Mouse (Mus musculus): ENCODE results near the gene Gm10570. TPM values are rescaled to one million over a fixed set of nuclear protein-coding genes. Genes with fewer than 3 reads are reported as not detected.

Gene Gm10570
- total and polyA plus RNA-seq, 3 experiments, result not detected

DNA sequence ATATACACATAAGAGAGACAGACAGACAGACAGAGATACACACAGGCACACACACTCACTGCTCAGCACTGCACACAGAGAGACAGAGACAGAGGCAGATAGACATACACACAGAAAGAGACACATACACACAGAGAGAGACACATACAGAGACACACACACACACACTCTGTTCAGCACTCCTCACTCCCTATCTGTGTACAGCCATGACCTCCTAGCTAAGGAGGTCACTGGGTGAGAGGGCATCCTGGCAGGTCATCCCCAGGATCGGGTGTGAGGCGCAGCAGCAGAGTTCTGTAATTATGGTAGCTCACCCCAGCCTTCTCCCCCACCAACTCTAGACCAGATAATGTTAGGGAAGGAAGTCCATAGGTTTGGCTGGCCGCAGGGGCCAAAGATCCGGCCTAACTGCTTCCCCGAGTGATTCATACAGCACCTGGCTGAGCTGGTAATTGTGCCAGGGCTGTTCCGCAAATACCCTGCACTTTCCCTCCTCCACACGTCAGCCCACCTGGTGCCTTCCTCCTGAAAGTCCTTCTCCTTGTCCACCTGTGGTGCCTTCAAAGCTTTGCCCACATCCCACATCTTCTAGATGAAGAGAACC lies 31.8 kb downstream of the Gm10570 start:
- TF ChIP-seq RCOR1 (conservative IDR thresholded peaks at IDR 0.05; ENCODE audit: low read depth, low read length) (no peak), UBTF (IDR thresholded peaks at IDR 0.05; ENCODE audit: low read depth, low read length) (no peak), SMC3 (IDR thresholded peaks at IDR 0.05; ENCODE audit: low read depth, low read length) (no peak), MAX (IDR thresholded peaks at IDR 0.05; ENCODE audit: low read length) (no peak), GABPA (IDR thresholded peaks at IDR 0.05; ENCODE audit: insufficient replicate concordance, low read depth, low read length) (no peak), EP300 (IDR thresholded peaks at IDR 0.05; ENCODE audit: low read length) (no peak)
- dilution Hi-C loops (cut with MboI; ENCODE audit: extremely low pct_ligation_motif_present, extremely low pct_unique_long_range_greater_than_20kb, low sequenced_read_pairs), result no loop called here

GRCm38 (mm10) chr4:130275823-130276105 lies 32.7 kb downstream of the Gm10570 start:
- peaks cover 0 to 1% of the 10 kb centered on the region in 2 experiments; a peak in 1 of 4 replicates for H3K4me1 ChIP-seq (ENCODE audit: control insufficient read depth in 1 of 2, insufficient read depth in 2 of 2)
- H3K36me3 ChIP-seq (replicated peaks in 1 of 2; ENCODE audit: control insufficient read depth in 1 of 2, insufficient read depth in 1 of 2, low read length in 1 of 2), result no peaks in the 10 kb centered on the region
- no peak for DNase-seq (ENCODE audit: extremely low read depth)
- H3K4me2 ChIP-seq (ENCODE audit: insufficient read depth, low read depth, poor library complexity, severe bottlenecking), result no peak overlapping the region
- no peak overlapping the region for H3K27ac ChIP-seq (ENCODE audit: insufficient read depth, low read depth)
- H3K27me3 ChIP-seq (replicated peaks), result peaks cover 85% of the 10 kb centered on the region
- no peak overlapping the region for H3K4me3 ChIP-seq (replicated peaks in 1 of 3; ENCODE audit: low read depth in 2 of 3, low read length in 2 of 3, poor library complexity in 1 of 3)
- TF ChIP-seq UBTF (IDR thresholded peaks at IDR 0.05; ENCODE audit: low read depth, low read length) (no peak), SIN3A (IDR thresholded peaks at IDR 0.05; ENCODE audit: low read length) (no peak), ZC3H11A (IDR thresholded peaks at IDR 0.05; ENCODE audit: low read depth, low read length) (no peak), TBP (conservative IDR thresholded peaks at IDR 0.05; ENCODE audit: low read depth, low read length) (no peak), RAD21 (IDR thresholded peaks at IDR 0.05; ENCODE audit: low read depth, low read length) (no peak)
- H3K79me2 ChIP-seq (replicated peaks; ENCODE audit: control insufficient read depth, extremely low read depth, insufficient read depth, poor library complexity, severe bottlenecking), result no peaks in the 10 kb centered on the region
- in situ Hi-C loops (cut with MboI; ENCODE audit: low pct_ligation_motif_present, low pct_unique_long_range_greater_than_20kb, low sequenced_read_pairs), result no loop called here
- H3K9me3 ChIP-seq (replicated peaks; ENCODE audit: low read length), result no peaks in the 10 kb centered on the region
- dilution Hi-C loops (cut with MboI; ENCODE audit: extremely low pct_ligation_motif_present, extremely low pct_unique_long_range_greater_than_20kb, low sequenced_read_pairs), result no loop called here
- H3K9ac ChIP-seq (ENCODE audit: insufficient read depth, low read depth), result no peak overlapping the region

More for the DNA sequence above, 31.8 kb downstream of the Gm10570 start:
- no peak overlapping the region for H3K4me2 ChIP-seq (ENCODE audit: insufficient read depth, low read depth, poor library complexity, severe bottlenecking)
- peaks cover 86% of the 10 kb centered on the region for H3K27me3 ChIP-seq (replicated peaks)
- no peaks in the 10 kb centered on the region for H3K36me3 ChIP-seq (replicated peaks in 1 of 2; ENCODE audit: control insufficient read depth in 1 of 2, insufficient read depth in 1 of 2, low read length in 1 of 2)
- H3K9me3 ChIP-seq (replicated peaks; ENCODE audit: low read length), result no peaks in the 10 kb centered on the region
- in situ Hi-C loops (cut with MboI; ENCODE audit: low pct_ligation_motif_present, low pct_unique_long_range_greater_than_20kb, low sequenced_read_pairs), result no loop called here
- H3K9ac ChIP-seq (ENCODE audit: insufficient read depth, low read depth), result no peak overlapping the region
- H3K79me2 ChIP-seq (replicated peaks; ENCODE audit: control insufficient read depth, extremely low read depth, insufficient read depth, poor library complexity, severe bottlenecking), result no peaks in the 10 kb centered on the region
- H3K4me1 ChIP-seq (ENCODE audit: control insufficient read depth in 1 of 2, insufficient read depth in 2 of 2), result no peaks in the 10 kb centered on the region
- DNase-seq (ENCODE audit: extremely low read depth), result no peak
- no peak overlapping the region for H3K27ac ChIP-seq (ENCODE audit: insufficient read depth, low read depth)
- no peak overlapping the region for H3K4me3 ChIP-seq (replicated peaks in 1 of 3; ENCODE audit: low read depth in 2 of 3, low read length in 2 of 3, poor library complexity in 1 of 3)

- DNase-seq (ENCODE audit: extremely low read depth), result no peak
- peaks cover 0 to 4% of the 10 kb centered on the region in 2 experiments; a peak in 2 of 4 replicates for H3K4me1 ChIP-seq (ENCODE audit: control insufficient read depth in 1 of 2, insufficient read depth in 2 of 2)
- in situ Hi-C loops (cut with MboI; ENCODE audit: low pct_ligation_motif_present, low pct_unique_long_range_greater_than_20kb, low sequenced_read_pairs) (no loop called here), dilution Hi-C loops (cut with MboI; ENCODE audit: extremely low pct_ligation_motif_present, extremely low pct_unique_long_range_greater_than_20kb, low sequenced_read_pairs) (no loop called here)
- no peak overlapping the region for H3K27ac ChIP-seq (ENCODE audit: insufficient read depth, low read depth)
- H3K4me2 ChIP-seq (ENCODE audit: insufficient read depth, low read depth, poor library complexity, severe bottlenecking), result no peak overlapping the region
- H3K79me2 ChIP-seq (replicated peaks; ENCODE audit: control insufficient read depth, extremely low read depth, insufficient read depth, poor library complexity, severe bottlenecking), result no peaks in the 10 kb centered on the region
- H3K27me3 ChIP-seq (replicated peaks), result peaks cover 85% of the 10 kb centered on the region
- H3K36me3 ChIP-seq (replicated peaks in 1 of 2; ENCODE audit: control insufficient read depth in 1 of 2, insufficient read depth in 1 of 2, low read length in 1 of 2), result no peaks in the 10 kb centered on the region
- TF ChIP-seq ZMIZ1 (IDR thresholded peaks at IDR 0.05; ENCODE audit: low read depth, low read length), result no peak
- TF ChIP-seq TBP (conservative IDR thresholded peaks at IDR 0.05; ENCODE audit: low read depth, low read length), result no peak
- TF ChIP-seq UBTF (IDR thresholded peaks at IDR 0.05; ENCODE audit: low read depth, low read length), result no peak
- TF ChIP-seq ZNF384 (IDR thresholded peaks at IDR 0.05; ENCODE audit: low read depth, low read length), result no peak
- TF ChIP-seq ETS1 (conservative IDR thresholded peaks at IDR 0.05; ENCODE audit: low read depth, low read length), result no peak
- no peak for TF ChIP-seq SMC3 (IDR thresholded peaks at IDR 0.05; ENCODE audit: low read depth, low read length)
- no peak for TF ChIP-seq MYC (IDR thresholded peaks at IDR 0.05; ENCODE audit: low read depth, low read length)
- TF ChIP-seq POLR2A (IDR thresholded peaks at IDR 0.05; ENCODE audit: low read depth, low read length), result no peak
- no peak for TF ChIP-seq E2F4 (IDR thresholded peaks at IDR 0.05; ENCODE audit: insufficient replicate concordance, low read depth, low read length)
- TF ChIP-seq GABPA (IDR thresholded peaks at IDR 0.05; ENCODE audit: insufficient replicate concordance, low read depth, low read length), result no peak
- TF ChIP-seq EP300 (IDR thresholded peaks at IDR 0.05; ENCODE audit: low read length), result no peak
- TF ChIP-seq JUND (conservative IDR thresholded peaks at IDR 0.05; ENCODE audit: low read depth, low read length), result no peak
- no peak for TF ChIP-seq TCF12 (IDR thresholded peaks at IDR 0.05; ENCODE audit: low read depth, low read length)
- TF ChIP-seq POLR2AphosphoS2 (IDR thresholded peaks at IDR 0.05; ENCODE audit: low read depth, low read length), result no peak
- H3K9ac ChIP-seq (ENCODE audit: insufficient read depth, low read depth), result no peak overlapping the region
- H3K9me3 ChIP-seq (replicated peaks; ENCODE audit: low read length), result no peaks in the 10 kb centered on the region
- H3K4me3 ChIP-seq (replicated peaks in 1 of 3; ENCODE audit: low read depth in 2 of 3, low read length in 2 of 3, poor library complexity in 1 of 3), result no peak overlapping the region
Observed at GRCm38 (mm10) chr4:130275016-130275822, 33.3 kb downstream of the Gm10570 start.
